Mouse (Mus musculus): ENCODE measurements around the gene Socs7.
A peak's percentile ranks its signal among the peaks of the same experiment; 100 is the strongest.
"Not testable (repeated sequence)": the region's sequence is repeated elsewhere in the genome, so short reads cannot be mapped to it uniquely, and the experiment has no call there.

Gene Socs7

GRCm38 (mm10) chr11:97361948-97362648, at the start of gene Socs7:
Socs7 (plus strand) TSS chr11:97362551.
- DNase-seq, result peak; percentile 97

- not testable (repeated sequence) for DNase-seq
Observed at GRCm38 (mm10) chr11:97312871-97313270, 49.5 kb upstream of the Socs7 start.

- peak in 1 of 2 experiments; percentile 26 for DNase-seq
Observed at GRCm38 (mm10) chr11:97314110-97314509, 48.2 kb upstream of the Socs7 start.

- DNase-seq, result no peak
Observed at GRCm38 (mm10) chr11:97314751-97315503, 47.4 kb upstream of the Socs7 start.

GRCm38 (mm10) chr11:97315504-97316503, 46.5 kb upstream of the Socs7 start, which contains the start of gene Mrpl45:
Mrpl45 (plus strand) TSS chr11:97315716.
- peak; percentile 98 to 99 for DNase-seq

GRCm38 (mm10) chr11:97321197-97321596, 41.2 kb upstream of the Socs7 start:
- no peak for DNase-seq

- not testable (repeated sequence) for DNase-seq
Observed at GRCm38 (mm10) chr11:97321894-97322600, 40.3 kb upstream of the Socs7 start.

- no peak for DNase-seq
Observed at GRCm38 (mm10) chr11:97325224-97325623, 37.1 kb upstream of the Socs7 start.

GRCm38 (mm10) chr11:97328148-97328547, 34.2 kb upstream of the Socs7 start:
- peak; percentile 82 to 83 for DNase-seq

- DNase-seq, result no peak
Observed at GRCm38 (mm10) chr11:97330315-97330714, 32.0 kb upstream of the Socs7 start.

- no peak for DNase-seq
Observed at GRCm38 (mm10) chr11:97331231-97332190, 30.8 kb upstream of the Socs7 start.

GRCm38 (mm10) chr11:97333044-97333443, 29.3 kb upstream of the Socs7 start:
- peak in 1 of 2 experiments; percentile 50 for DNase-seq

- DNase-seq, result no peak
Observed at GRCm38 (mm10) chr11:97333896-97334295, 28.5 kb upstream of the Socs7 start.

- no peak for DNase-seq
Observed at GRCm38 (mm10) chr11:97334400-97334799, 28.0 kb upstream of the Socs7 start.

GRCm38 (mm10) chr11:97336238-97336637, 26.1 kb upstream of the Socs7 start:
- no peak for DNase-seq

- no peak for DNase-seq
Observed at GRCm38 (mm10) chr11:97336751-97337345, 25.5 kb upstream of the Socs7 start.

GRCm38 (mm10) chr11:97337363-97337762, 25.0 kb upstream of the Socs7 start:
- peak in 1 of 2 experiments; percentile 31 for DNase-seq

GRCm38 (mm10) chr11:97338302-97338976, 23.9 kb upstream of the Socs7 start:
- peak in 1 of 2 experiments; percentile 42 for DNase-seq

GRCm38 (mm10) chr11:97338977-97339315, 23.4 kb upstream of the Socs7 start:
- peak; percentile 71 to 84 for DNase-seq

- DNase-seq, result no peak
Observed at GRCm38 (mm10) chr11:97343175-97343574, 19.2 kb upstream of the Socs7 start.

All from kidney, postnatal 4 days (tissue).